Mouse (Mus musculus) kidney, postnatal 4 days (tissue): ENCODE measurements around the gene Psenen.

Source experiments
- DNase-seq, 2 experiments: peaks; one replicate each; pipeline ENCODE4 v3.0.0; 2021; ENCODE audit warnings: mixed read lengths in 2 of 2

Psenen gene

DNA sequence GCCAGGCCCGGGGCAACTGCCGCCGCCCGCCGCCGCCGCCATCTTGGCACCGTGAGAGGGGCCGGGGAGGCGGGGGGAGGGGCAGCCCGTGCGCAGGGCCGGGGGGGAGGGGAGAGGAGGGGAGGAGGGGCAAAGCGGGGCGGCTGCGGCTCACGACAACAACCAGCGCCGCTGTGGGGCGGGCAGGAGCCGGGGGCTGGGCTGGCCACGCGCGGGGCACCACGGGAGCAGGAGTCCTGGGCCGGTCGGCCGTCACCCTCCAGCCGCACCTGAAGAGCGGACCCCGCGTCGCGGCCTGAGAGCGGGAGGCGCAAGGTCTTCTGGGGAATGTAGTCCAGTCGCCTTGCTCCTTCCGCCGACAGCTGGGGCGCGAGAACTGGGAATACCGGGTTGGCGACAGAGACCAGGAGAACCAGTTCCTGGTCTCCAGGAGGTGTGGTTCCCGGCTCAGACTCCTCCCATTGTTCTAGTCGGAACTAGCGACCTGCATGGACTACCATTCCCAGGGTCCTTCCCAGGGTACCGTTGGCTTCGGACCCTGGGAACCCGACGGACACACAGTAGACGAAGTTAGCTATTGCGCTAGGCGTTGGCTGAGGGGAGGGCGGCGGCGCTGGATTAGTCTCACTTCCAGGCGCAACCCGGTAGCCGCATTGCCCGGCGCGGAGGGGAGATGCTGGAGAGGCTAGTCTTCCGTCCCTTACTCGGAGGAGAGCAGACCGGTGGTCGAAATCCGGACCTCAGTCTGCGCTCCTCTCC lies 25.4 kb upstream of the Psenen start, which contains the start of gene Kmt2b:
Kmt2b (minus strand) TSS at position 51 of the 759 bp plus-strand sequence.
- DNase-seq = peak; percentile 95 to 98

DNA sequence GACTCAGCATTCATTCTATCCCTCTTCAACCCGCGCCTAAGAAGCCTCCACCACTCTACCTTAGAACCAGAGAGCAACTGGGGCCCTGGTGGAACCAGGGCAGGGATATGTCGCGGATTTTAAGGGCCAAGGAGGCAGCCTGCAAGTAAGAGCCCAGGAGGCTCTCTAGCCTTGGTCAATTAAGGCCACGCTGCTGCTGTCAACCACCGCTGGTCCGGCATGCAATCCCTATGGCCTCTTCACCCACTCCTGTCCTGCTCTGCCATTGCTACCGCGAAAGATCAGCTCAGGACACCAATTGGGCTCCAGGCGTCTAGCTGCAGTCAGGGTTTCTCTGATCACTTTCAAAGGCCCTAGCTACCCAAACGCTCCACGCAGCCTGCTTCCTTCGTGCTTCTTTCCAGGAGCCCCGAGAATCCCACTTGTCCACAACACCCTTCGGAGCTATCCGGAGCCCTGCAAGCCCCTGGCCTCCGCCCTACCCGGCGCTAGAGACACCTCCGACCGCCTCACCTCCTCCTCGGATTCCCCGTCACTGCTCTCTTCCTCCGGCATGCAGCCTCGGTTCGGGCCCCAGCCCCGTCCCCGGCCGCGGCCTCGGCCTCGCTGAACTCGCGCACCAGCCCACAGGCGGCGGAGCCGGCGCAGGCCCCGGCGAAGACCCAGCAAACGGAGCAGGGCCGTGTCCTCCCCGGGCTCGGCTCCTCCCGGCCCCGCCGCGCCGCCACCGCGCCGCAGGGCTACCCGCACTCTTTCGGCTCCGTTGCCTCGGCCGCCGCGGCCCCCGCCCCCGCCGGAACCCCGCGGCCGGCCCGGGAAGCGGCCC lies 24.6 kb upstream of the Psenen start:
- peak; percentile 60 to 74 for DNase-seq

- no peak for DNase-seq
Observed at GRCm38 (mm10) chr7:30586455-30587020, 23.1 kb upstream of the Psenen start.

DNA sequence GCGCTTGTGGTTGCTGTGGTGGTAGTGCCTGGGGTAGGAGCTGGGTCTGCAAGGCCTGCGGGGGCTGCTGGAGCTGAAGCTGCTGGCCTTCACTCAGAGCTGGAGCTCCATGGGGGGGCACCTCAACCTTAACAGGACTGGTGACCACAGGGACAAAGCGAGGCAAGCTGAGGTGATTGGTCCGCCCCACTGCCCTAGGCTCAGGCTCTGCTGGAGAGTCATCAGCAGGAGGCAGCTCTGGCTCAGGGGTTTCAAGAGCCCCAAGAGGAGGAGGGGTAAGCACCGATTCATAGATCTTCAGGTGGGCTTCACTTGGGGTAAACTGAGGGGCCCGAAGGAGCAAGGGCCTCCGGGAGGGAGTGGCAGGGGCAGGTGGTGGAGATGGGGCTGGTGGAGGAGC lies 21.7 kb upstream of the Psenen start:
- DNase-seq = no peak

- DNase-seq = no peak
Observed at GRCm38 (mm10) chr7:30584339-30584738, 20.9 kb upstream of the Psenen start.

DNA sequence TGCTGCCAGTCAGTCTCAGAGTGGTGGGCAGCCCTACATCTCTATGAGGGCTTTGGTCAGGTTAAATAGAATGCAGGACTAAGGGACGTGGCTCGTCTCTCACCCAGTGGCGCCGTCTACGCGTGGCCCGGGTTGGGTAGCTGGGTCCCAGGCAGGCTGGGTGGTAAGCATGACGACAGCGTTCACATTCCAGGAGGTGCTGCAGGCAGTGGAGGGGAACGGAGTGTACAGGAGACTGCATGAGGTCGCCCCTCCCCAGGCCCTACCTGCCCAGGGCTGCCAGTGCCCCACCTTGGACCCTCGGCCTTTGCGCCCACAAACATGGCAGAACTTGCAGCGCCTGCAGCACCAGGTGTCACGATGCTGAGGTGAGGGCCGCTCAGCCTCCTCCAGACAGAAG lies 18.1 kb upstream of the Psenen start:
- DNase-seq = peak in 1 of 2 experiments; percentile 25

- DNase-seq = no peak
Observed at GRCm38 (mm10) chr7:30579950-30580349, 16.5 kb upstream of the Psenen start.

- peak in 1 of 2 experiments; percentile 35 for DNase-seq
Observed at GRCm38 (mm10) chr7:30572969-30573368, 9.5 kb upstream of the Psenen start.

DNA sequence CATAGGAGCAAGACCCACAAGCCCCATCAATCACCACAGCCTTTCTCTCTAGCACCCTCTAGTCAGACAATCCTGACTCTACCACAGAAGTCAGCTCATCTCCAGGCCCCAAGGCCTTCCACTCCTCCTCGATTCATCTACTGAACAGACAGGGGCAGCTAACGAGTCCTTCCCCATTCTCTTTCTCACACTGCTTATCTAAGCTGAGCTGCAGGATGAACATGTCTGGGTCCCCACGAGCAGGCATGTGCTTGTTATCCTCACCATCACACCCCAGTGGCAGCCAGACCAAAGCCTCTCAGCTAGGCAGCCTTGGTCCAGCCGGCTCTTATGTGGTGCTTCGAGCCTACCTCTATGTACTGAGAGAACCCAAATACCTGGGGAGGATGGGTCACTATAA lies 9.0 kb upstream of the Psenen start:
- no peak for DNase-seq

GRCm38 (mm10) chr7:30567555-30567954 lies 4.1 kb upstream of the Psenen start:
- DNase-seq = no peak

DNA sequence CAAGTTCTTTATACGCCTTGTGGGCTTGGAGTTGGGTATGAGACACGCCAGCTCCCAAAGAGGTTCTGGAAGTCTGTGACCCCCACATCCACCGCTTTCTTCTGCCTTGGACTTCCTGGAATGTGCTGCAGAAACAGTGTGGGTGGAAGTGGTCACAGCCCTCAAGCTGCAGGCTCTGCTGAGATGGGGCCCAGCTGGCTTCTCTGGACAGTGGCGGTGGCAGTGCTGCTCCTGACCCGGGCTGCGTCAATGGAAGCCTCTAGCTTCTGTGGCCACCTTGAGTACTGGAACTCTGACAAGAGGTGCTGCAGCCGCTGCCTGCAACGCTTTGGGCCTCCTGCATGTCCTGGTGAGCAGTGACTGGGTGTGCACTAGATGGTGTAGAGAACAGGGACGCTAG lies 2.6 kb upstream of the Psenen start:
- DNase-seq = peak; percentile 46 to 62

GRCm38 (mm10) chr7:30564970-30565571 lies 1.6 kb upstream of the Psenen start, which contains the start of gene Igflr1:
Igflr1 (plus strand) TSS chr7:30565427.
- DNase-seq = no peak

DNA sequence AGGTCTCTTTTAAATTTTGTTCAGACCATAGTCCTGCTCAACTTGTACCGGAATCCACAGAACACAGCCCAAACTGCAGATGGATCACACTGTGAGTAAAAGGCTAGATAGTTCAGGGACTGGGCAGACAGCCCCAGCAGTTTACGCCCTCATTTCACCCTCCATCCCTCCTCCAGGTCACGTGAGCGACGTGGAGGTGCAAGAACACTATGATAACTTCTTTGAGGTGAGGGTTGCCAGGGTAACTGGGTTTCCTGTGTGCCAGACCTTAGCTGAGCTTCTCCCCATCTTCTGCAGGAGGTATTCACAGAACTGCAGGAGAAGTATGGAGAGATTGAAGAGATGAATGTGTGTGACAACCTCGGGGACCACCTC lies 466 bp upstream of the Psenen start:
- peak in 1 of 2 experiments; percentile 20 for DNase-seq

- peak in 1 of 2 experiments; percentile 24 for DNase-seq
Observed at GRCm38 (mm10) chr7:30562526-30563116, 806 bp downstream of the Psenen start.

- no peak for DNase-seq
Observed at GRCm38 (mm10) chr7:30560296-30560695, 3.1 kb downstream of the Psenen start.

DNA sequence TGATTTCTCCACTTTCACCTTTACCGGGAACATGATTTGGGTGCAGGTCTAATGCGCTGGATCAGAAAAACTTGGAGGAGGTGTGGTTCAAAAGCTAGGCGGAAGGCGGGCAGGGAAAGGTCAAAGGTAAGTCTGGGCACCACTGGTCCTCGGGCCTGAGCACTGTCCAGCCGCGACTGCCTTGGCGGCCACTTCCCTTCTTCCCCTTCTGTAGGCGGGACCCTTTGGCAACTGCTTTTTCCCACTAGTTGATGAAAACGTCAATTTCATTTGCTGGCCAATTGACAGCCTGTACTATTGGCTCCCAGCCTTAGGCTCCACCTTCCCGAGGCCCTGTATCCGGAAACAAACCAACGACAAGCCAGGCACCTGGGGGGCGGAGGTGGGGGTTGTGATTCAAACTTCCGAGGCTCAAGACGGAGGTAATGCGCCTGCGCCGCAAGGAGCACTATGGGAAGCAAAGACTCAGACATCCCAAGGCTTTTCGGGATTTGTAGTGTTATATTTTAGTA lies 3.9 kb downstream of the Psenen start, which contains the start of gene Lin37:
Lin37 (minus strand) TSS at position 396 of the 512 bp plus-strand sequence.
- DNase-seq = peak; percentile 96 to 98

GRCm38 (mm10) chr7:30558656-30559442 lies 4.6 kb downstream of the Psenen start:
- DNase-seq = no peak

- no peak for DNase-seq
Observed at GRCm38 (mm10) chr7:30557901-30558514, 5.4 kb downstream of the Psenen start.

DNA sequence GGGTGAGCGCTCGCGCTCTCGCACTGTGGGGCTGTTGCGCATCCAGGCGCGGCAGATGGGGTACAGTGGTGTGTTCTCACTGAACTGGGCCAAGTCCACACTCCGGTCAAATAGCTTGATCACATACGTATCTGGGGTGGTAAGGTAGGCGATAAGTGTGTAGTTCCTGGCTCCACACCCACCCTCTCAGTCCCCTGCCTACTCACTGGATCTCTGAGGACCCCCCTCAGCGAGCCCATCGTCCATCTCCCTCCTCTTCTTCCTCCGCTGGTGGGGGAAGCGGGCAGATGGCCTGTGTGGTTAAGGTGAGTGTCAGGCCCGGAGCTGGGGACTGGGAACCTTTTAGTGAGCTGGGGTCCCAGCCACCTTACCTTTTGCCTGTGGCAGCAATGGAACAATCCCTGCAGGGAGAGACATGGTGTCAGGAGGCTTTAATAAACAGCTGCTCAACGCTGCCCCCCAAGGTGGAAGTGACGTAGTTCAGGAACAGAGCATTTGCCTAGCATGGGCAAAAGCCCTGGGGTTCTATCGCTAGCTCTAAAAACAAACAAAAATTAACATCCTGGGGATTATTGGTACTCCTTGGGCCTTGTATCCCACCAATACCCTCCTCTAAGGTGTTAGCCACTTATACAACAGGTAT lies 6.4 kb downstream of the Psenen start:
- DNase-seq = no peak

DNA sequence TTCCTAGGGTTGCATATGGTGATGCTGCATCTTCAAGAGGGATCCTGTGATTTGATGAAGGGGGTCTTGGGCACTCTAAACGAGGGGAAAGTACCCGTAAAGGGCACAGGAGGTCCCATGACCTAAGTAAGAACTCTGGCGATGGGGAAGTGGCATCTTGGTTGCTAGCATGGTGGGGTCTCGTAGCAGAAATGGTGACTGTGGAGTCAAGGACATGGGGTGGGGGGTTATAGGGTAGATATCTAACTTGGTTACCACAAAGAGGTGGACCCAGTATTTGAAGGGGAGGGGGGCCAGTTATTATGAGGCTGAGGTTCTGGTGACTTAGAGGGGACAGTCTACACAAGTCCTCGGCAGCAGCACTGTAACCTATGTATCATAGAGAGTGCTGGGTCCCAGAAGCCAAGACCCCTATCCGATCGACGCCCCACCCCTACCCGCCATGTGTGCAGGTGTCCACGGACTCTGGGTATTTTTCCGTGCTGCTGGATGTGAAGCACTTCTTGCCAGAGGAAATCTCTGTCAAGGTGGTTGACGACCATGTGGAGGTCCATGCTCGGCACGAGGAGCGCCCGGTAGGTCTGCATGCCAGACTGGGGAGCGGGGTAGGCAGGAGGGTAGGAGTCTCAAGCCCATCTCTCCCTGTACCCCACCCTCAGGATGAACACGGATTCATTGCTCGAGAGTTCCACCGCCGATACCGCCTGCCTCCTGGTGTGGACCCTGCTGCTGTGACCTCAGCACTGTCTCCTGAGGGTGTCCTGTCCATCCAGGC lies 9.4 kb downstream of the Psenen start:
- no peak for DNase-seq
